Mouse (Mus musculus) mouse embryonic stem cell (cell line): ENCODE results near the gene Olfr350.

ENCODE experiments used
- in situ Hi-C, 2 experiments: fragments of 300-500 bp; cut with MboI; formaldehyde crosslinking; loops; 1 replicate in 1 of 2; 3 replicates in 1 of 2; pipeline ENCODE4 v1.14.3; 2019 to 2020; ENCODE audit warnings: low sequenced_read_pairs in 2 of 2, low pct_unique_long_range_greater_than_20kb in 1 of 2, mixed read lengths in 1 of 2; ENCODE audit not compliant: unreplicated experiment in 1 of 2

The Olfr350 gene

GRCm38 (mm10) chr2:36846010-36846409, at the start of gene Olfr350:
Gene Olfr350 (plus strand): TSS chr2:36846310.
- in situ Hi-C loops: no loop called here

- in situ Hi-C loops: no loop called here
Observed at GRCm38 (mm10) chr2:36816932-36817331, 29.2 kb upstream of the Olfr350 start, which contains the start of gene Olfr3. Gene Olfr3 (minus strand): TSS chr2:36817032.

GRCm38 (mm10) chr2:36862560-36862959, 16.4 kb downstream of the Olfr350 start, which contains the start of gene Olfr351:
Gene Olfr351 (minus strand): TSS chr2:36862660.
- in situ Hi-C loops: no loop called here

GRCm38 (mm10) chr2:36868160-36868559, 22.1 kb downstream of the Olfr350 start, which contains the start of gene Olfr352:
Gene Olfr352 (plus strand): TSS chr2:36868460.
- in situ Hi-C loops: no loop called here

- in situ Hi-C loops: no loop called here
Observed at GRCm38 (mm10) chr2:36892836-36893235, 46.7 kb downstream of the Olfr350 start, which contains the start of gene Olfr353. Gene Olfr353 (minus strand): TSS chr2:36892936.

- in situ Hi-C loops: no loop called here
Observed at GRCm38 (mm10) chr2:36897114-36897513, 51.0 kb downstream of the Olfr350 start.
